Mouse (Mus musculus): ENCODE measurements around the gene Dlg2.

DNA sequence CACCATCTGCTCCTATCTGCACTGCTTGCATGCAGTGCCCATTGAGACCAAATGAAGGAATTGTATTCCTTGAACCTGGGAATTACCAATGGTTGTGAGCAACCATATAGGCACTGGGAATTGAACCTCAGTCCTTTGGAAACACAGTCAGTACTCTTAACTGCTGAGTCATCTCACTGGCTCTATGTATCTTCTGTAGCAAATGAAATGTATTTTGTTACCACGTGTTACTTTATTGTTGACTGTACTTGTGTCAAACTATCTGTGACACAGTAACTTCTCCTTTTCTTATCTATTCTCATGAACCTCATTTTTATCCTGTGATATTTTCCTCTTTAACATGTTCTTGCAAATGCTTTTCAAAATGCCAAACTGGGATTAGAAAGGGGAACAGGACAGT, 1722.7 kb downstream of the Dlg2 start:
- no peak for TF ChIP-seq GATA1 (IDR thresholded peaks at IDR 0.05; ENCODE audit: borderline replicate concordance, low read length)
- no peak for TF ChIP-seq FLI1 (IDR thresholded peaks at IDR 0.05; ENCODE audit: low read length)
